Mouse (Mus musculus) forebrain, embryonic 13.5 days (tissue): Measurements from ENCODE around the gene Peak1. TPM values are rescaled to one million over a fixed set of nuclear protein-coding genes. Genes with fewer than 3 reads are reported as not detected.

Experiments used
- ATAC-seq: fragments of 200-750 bp; cut with Nextera tagmentation; 2 replicates; pipeline ENCODE4 v1.8.0; 2017
- H3K27ac ChIP-seq: fragments of 300-500 bp; sonication (generic); 2 replicates; pipeline ENCODE4 v1.5.1; 2015; ENCODE audit warnings: inconsistent platforms, mild to moderate bottlenecking, moderate library complexity
- H3K27me3 ChIP-seq: fragments of 300-500 bp; sonication (generic); 2 replicates; pipeline ENCODE4 v1.6.1; 2015; ENCODE audit warnings: mild to moderate bottlenecking, inconsistent platforms
- H3K36me3 ChIP-seq: fragments of 300-500 bp; sonication (generic); 2 replicates; pipeline ENCODE4 v1.6.1; 2015; ENCODE audit warnings: mild to moderate bottlenecking, inconsistent platforms; ENCODE audit not compliant: poor library complexity, severe bottlenecking
- H3K4me1 ChIP-seq: fragments of 300-500 bp; sonication (generic); 2 replicates; pipeline ENCODE4 v1.6.1; 2015; ENCODE audit warnings: inconsistent platforms
- H3K4me2 ChIP-seq: fragments of 300-500 bp; sonication (generic); 2 replicates; pipeline ENCODE4 v1.6.1; 2015; ENCODE audit warnings: inconsistent platforms, mild to moderate bottlenecking, moderate library complexity
- H3K4me3 ChIP-seq: fragments of 300-500 bp; sonication (generic); 2 replicates; pipeline ENCODE4 v1.5.1; 2015; ENCODE audit warnings: mild to moderate bottlenecking, inconsistent platforms
- H3K9ac ChIP-seq: fragments of 300-500 bp; sonication (generic); 2 replicates; pipeline ENCODE4 v1.6.1; 2015; ENCODE audit warnings: mild to moderate bottlenecking, inconsistent platforms
- H3K9me3 ChIP-seq: fragments of 300-500 bp; sonication (generic); replicated peaks from 2 replicates; pipeline ENCODE4 v1.6.1; 2016; ENCODE audit warnings: inconsistent platforms
- WGBS: fragments of 180-500 bp; shearing (Covaris S2); methylation state at CpG from one replicate; pipeline ENCODE4 v1.1.7; 2015; 5-methylcytosine and 5-hydroxymethylcytosine counted together
- polyA plus RNA-seq: library from polyadenylated mRNA; unstranded; fragments of >200 nt; fragmentation: Nextera tagmentation; extraction: Ambion mirVana; gene quantifications from 2 replicates; pipeline ENCODE4 v1.2.1, GENCODE M21; 2015

The Peak1 gene
- polyA plus RNA-seq, 1 experiment from 2014 or later, result 3.3 TPM

DNA sequence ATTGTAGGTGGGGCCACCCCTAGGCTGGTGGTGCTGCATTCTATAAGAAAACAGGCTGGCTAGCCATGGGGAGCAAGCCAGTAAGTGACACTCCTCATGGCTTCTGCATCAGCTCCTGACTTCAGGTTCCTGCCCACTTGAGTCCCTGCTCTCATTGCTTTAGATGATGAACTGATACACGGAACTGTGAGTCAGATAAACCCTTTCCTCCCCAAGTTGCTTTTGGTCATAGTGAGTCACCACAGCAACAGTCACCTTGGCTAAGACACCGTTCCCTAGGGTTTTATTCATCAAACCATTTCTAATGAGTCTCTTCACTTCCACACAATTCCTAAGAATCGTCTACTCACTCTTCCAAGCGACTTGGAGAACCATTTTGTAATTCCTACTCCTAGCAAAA, 220.9 kb downstream of the Peak1 start:
- Histone ChIP-seq H3K4me3 (no peak overlapping the region), H3K36me3 (no peaks in the 10 kb centered on the region), H3K4me2 (no peak overlapping the region), H3K4me1 (peaks cover 17% of the 10 kb centered on the region), H3K27ac (no peak overlapping the region), H3K9ac (no peak overlapping the region), H3K9me3 (no peaks in the 10 kb centered on the region), H3K27me3 (peaks cover 22% of the 10 kb centered on the region; the same call in 1 of the 2 replicates)
- 81% methylated on average over 4 of the region's 4 CpGs for WGBS
- ATAC-seq, result no peak

DNA sequence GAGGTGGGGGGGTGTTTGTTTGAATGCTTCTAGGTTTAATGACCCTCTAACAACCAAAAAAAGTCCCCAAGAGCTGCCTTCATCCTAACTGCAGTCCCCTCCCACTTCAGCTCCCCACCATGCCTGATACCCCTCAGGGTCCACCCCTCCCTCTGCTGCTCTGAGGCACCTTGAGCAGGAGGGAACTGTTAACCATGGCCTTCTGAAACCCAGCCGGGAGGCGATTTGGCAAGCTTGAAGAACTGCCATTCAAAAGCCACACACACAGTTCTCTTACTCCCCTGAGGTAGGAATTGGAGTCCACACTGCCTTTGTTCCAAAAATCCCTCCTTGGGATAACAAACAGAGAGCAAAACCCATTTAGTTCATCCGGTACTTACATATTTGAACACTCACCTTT, 222.7 kb downstream of the Peak1 start:
- Histone ChIP-seq H3K4me2 (no peak overlapping the region), H3K27me3 (peaks cover 20% of the 10 kb centered on the region; the same call in 1 of the 2 replicates), H3K36me3 (no peaks in the 10 kb centered on the region), H3K4me3 (no peak overlapping the region), H3K9ac (no peak overlapping the region), H3K27ac (no peak overlapping the region), H3K4me1 (peaks cover 22% of the 10 kb centered on the region), H3K9me3 (no peaks in the 10 kb centered on the region)
- ATAC-seq, result no peak
- 28% methylated on average over 3 of the region's 3 CpGs for WGBS

DNA sequence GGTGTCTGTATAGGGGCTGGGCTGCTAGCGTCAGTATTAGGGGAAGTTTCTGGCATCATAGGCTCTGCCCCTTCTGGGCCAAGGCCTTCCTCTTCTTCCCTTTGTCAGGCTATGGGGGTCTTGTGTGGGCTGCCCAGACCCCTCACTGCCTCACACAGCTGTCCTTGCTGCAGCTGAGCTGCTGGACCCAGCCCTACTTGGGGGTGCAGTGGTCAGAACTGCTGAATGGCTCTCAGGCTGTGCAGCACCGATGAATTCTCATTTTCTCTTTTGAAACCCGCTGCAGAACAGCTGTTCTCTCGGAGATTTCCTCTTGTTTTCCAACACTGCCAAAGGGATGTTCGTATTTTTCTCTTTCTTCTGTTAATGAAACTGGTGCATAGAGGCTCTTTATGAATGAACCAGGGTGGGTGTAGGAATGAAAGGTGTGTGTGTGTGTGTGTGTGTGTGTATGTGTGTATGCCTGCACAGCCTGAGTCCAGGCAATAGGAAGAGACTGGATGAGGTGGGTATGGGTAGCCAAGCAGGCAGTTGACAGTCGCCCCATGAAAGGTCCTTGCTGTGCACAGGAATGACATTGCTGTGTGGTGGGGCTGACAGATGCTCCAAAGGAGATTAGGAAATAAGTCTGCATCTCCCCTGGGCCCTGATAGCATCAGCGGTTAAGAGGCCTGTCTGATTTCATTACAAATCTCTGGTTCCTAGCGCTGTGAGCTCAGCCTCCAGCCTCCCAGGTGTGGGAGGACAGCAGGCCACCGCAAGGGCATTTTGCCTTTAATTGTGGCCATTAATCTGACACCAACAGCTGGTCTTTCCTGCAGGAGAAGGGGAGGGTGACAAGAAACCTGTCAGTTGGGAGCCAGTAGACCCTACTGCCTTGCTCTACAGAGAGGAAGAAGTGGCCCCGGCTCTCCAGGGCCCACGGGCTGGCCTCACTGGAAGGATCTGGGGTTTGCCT, 226.1 kb downstream of the Peak1 start:
- H3K27ac ChIP-seq, result no peak overlapping the region
- ATAC-seq, result no peak

GRCm38 (mm10) chr9:56180118-56180781, 237.6 kb downstream of the Peak1 start:
- H3K4me2 ChIP-seq, result 0 out of 2 replicates have a peak overlapping the region, but pooled peaks have one; percentile 4
- ATAC-seq, result peak; percentile 51
- H3K4me1 ChIP-seq, result peaks cover 18% of the 10 kb centered on the region
- peak overlapping the region; percentile 44 for H3K27ac ChIP-seq
- H3K4me3 ChIP-seq, result no peak overlapping the region
- H3K9ac ChIP-seq, result no peak overlapping the region
- no peaks in the 10 kb centered on the region for H3K36me3 ChIP-seq
- 14% methylated on average over 8 of the region's 8 CpGs for WGBS
- no peaks in the 10 kb centered on the region for H3K9me3 ChIP-seq
- H3K27me3 ChIP-seq, result no peaks in the 10 kb centered on the region

More for the DNA sequence above, 226.1 kb downstream of the Peak1 start:
- WGBS, result 65% methylated on average over 11 of the region's 11 CpGs
- Histone ChIP-seq H3K36me3 (no peaks in the 10 kb centered on the region), H3K4me3 (no peak overlapping the region), H3K9me3 (no peaks in the 10 kb centered on the region), H3K27me3 (peaks cover 9% of the 10 kb centered on the region; the same call in 1 of the 2 replicates), H3K4me2 (no peak overlapping the region), H3K4me1 (peaks cover 22% of the 10 kb centered on the region), H3K9ac (0 out of 2 replicates have a peak overlapping the region, but pooled peaks have one; percentile 4)

DNA sequence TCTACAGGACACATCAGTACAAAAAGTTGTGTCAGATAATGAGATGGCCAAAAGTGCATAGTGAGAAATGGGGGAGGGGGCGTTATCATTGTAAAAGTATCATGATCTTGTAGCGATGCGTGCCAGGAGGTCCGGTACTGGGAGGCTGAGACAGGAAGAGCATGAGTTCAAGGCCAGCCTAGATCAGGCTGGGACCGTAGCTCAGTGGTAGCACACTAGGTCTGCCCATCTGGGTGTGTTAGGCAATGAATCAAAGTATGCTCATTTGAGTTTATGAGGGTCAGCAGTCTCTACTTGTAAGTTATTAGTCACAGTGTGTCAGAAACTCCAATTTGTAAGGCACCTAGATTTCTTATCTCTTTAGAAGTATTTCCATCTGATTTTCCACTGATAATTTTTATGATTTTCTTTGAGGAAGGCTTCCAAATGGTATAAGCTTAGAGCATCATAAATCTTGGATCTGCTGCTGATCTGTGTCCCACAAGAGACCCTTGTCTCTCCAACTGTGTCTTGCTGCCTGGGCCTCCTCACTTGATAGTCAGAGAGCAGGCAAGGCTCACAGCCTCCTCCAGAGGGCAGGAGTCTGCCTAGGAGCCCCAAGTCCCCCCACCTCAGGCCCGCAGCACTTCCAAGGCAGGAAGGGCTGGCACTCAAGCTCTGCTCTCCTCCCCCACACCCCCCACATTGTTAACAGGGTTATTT, 238.3 kb downstream of the Peak1 start:
- H3K4me1 ChIP-seq, result peaks cover 18% of the 10 kb centered on the region
- no peak overlapping the region for H3K4me2 ChIP-seq
- H3K9me3 ChIP-seq, result no peaks in the 10 kb centered on the region
- no peak overlapping the region for H3K9ac ChIP-seq
- peak overlapping the region; percentile 42; the same call in 1 of the 2 replicates for H3K27ac ChIP-seq
- peak; percentile 69; the same call in 1 of the 2 replicates for ATAC-seq
- 76% methylated on average over 6 of the region's 6 CpGs for WGBS
- no peaks in the 10 kb centered on the region for H3K27me3 ChIP-seq
- no peaks in the 10 kb centered on the region for H3K36me3 ChIP-seq
- H3K4me3 ChIP-seq, result no peak overlapping the region

DNA sequence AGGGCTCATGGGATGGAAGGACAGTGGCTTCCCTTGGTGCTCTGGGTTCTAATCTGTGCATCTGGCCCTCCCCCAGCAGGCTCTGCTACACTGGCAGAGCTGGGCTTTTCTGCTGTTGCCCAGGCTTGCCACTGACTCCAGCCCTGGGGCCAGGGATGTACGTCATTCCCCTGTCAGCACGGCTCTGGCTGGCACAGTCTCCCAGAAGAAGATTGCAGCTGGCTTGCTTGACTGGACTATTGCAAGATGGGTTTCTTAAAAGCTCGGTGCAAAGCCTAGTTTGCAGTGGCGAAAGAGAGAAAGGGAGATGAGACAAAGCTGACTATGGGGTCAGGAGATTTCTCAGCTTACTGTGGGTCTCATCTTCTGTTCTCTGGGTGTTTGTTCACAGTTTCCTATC, 240.5 kb downstream of the Peak1 start:
- 78% methylated on average over 4 of the region's 4 CpGs for WGBS
- H3K27ac ChIP-seq, result no peak overlapping the region

GRCm38 (mm10) chr9:56175316-56175715, 242.6 kb downstream of the Peak1 start:
- ATAC-seq, result no peak
- Histone ChIP-seq H3K36me3 (no peaks in the 10 kb centered on the region), H3K9ac (no peak overlapping the region), H3K4me1 (peaks cover 11% of the 10 kb centered on the region), H3K4me3 (no peak overlapping the region), H3K9me3 (no peaks in the 10 kb centered on the region), H3K27ac (no peak overlapping the region), H3K27me3 (no peaks in the 10 kb centered on the region), H3K4me2 (no peak overlapping the region)
- 79% methylated on average over 3 of the region's 3 CpGs for WGBS

More for the DNA sequence above, 240.5 kb downstream of the Peak1 start:
- Histone ChIP-seq H3K4me2 (no peak overlapping the region), H3K9me3 (no peaks in the 10 kb centered on the region), H3K4me3 (no peak overlapping the region), H3K9ac (no peak overlapping the region), H3K36me3 (no peaks in the 10 kb centered on the region), H3K27me3 (no peaks in the 10 kb centered on the region), H3K4me1 (peaks cover 18% of the 10 kb centered on the region)
- no peak for ATAC-seq

DNA sequence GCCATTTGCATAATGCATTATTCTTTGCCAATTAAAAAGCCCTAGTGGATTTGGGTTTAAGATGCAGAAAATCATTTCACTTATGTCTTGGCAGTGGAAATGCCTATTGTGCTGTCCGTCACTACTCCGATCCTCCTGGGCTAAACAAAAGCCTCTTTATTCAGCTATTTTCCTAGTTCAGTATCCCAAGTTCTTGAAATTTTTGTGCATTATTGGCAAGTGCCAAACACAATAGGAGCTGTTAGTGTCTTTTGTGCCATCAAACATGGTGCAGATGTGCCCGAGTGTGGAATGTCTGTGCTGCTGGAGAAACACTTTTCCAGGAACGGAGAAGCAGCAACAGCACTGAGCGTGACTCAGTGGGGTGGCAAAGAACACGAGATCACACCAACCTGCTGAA, 250.2 kb downstream of the Peak1 start:
- H3K9me3 ChIP-seq, result no peaks in the 10 kb centered on the region
- H3K36me3 ChIP-seq, result no peaks in the 10 kb centered on the region
- no peak overlapping the region for H3K9ac ChIP-seq
- peaks cover 21% of the 10 kb centered on the region for H3K4me1 ChIP-seq
- ATAC-seq, result 0 out of 2 replicates have a peak, but pooled peaks have one; percentile 55
- WGBS, result 6% methylated on average over 6 of the region's 6 CpGs
- H3K4me2 ChIP-seq, result peak overlapping the region; percentile 35
- no peaks in the 10 kb centered on the region for H3K27me3 ChIP-seq
- H3K4me3 ChIP-seq, result no peak overlapping the region
- no peak overlapping the region; the same call in 1 of the 2 replicates for H3K27ac ChIP-seq

DNA sequence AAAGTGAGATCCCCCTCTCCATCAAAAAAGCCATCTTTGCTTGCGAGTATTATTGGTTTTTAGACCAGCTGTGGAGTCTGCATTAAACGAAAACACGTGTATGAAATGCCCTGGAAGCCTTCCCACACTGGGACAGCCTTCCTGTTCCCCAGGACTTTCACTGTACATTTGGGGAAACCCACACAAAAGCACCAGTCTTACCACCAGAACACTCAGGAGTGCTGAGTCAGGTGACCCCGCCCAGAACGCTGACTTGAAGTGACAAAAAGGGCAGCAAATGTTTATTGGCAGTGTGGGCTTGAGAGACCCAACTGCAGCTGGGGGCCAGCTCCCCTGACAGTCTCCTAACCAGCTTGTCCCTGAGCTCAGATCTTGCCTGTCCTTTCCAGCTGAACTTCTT, 251.7 kb downstream of the Peak1 start:
- 71% methylated on average over 5 of the region's 5 CpGs for WGBS
- Histone ChIP-seq H3K9ac (no peak overlapping the region), H3K27me3 (no peaks in the 10 kb centered on the region), H3K4me1 (peaks cover 31% of the 10 kb centered on the region), H3K9me3 (no peaks in the 10 kb centered on the region), H3K4me3 (no peak overlapping the region), H3K36me3 (no peaks in the 10 kb centered on the region), H3K27ac (no peak overlapping the region), H3K4me2 (no peak overlapping the region)
- no peak for ATAC-seq

DNA sequence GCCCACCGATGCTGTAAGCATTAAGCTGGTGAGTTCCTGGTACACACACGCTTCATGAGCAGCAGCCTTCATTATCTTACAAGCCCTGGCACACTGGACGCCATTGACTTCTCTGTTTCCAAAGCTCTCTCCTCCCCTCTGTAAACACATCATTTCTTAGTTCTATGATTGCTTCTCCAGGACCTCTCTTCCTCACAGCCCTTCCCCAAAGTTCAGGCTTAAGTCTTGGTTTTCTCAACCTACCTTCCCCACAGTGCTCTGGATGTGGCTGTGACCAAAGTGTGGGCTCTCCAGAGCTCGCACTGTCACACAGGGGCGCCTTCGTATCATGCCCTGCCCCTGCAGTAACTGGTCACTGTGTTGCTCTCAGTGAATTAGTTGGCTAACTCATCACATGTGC, 252.5 kb downstream of the Peak1 start, which contains the start of gene Tspan3:
Gene Tspan3 (minus strand): TSS at position 101 of the 400 bp plus-strand sequence.
- Histone ChIP-seq H3K27ac (no peak within 1 kb of the TSS), H3K36me3 (no peaks in the 10 kb centered on the region), H3K4me3 (no peak within 1 kb of the TSS), H3K9me3 (no peaks in the 10 kb centered on the region), H3K4me2 (no peak within 1 kb of the TSS), H3K27me3 (no peaks in the 10 kb centered on the region), H3K9ac (no peak within 1 kb of the TSS), H3K4me1 (peaks cover 32% of the 10 kb centered on the region)
- WGBS, result 93% methylated on average over 6 of the region's 6 CpGs
- no peak for ATAC-seq

- Histone ChIP-seq H3K27ac (peak overlapping the region; percentile 98), H3K9me3 (no peaks in the 10 kb centered on the region), H3K27me3 (no peaks in the 10 kb centered on the region), H3K4me2 (peak overlapping the region; percentile 70), H3K9ac (peak overlapping the region; percentile 99), H3K36me3 (no peaks in the 10 kb centered on the region), H3K4me1 (peaks cover 33% of the 10 kb centered on the region), H3K4me3 (peak overlapping the region; percentile 97)
- under 1% methylated on average over 81 of the region's 82 CpGs for WGBS
- peak; percentile 99 for ATAC-seq
Measured at GRCm38 (mm10) chr9:56160341-56161141, 257.3 kb downstream of the Peak1 start.
